Mouse (Mus musculus): ENCODE measurements around the gene Olfr801. TPM values are rescaled to one million over a fixed set of nuclear protein-coding genes. Genes with fewer than 3 reads are reported as not detected.

Olfr801 gene
- total and polyA plus RNA-seq, 3 experiments = not detected

DNA sequence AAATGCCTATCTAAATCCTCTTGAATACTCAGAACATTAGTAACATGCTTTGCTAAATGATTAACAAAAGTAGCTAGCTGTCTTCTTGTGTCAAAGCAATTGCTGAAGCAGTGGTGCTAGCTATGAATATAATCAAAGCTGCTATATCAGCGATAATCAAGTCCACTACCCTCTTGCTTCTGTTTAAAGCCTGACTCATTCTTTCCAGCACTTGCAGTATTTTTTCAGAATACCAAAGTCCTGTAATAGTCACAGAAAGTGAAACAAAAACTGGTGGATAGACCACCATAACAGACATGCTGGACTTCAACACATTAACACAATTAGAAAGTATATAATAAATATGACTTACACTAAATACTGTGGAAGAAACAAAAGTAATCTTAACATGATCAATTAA lies 21.9 kb downstream of the Olfr801 start:
- 0 out of 4 replicates have a peak, but pooled peaks cover 0 to 2% of the 10 kb centered on the region in 2 experiments for H3K4me1 ChIP-seq (ENCODE audit: control insufficient read depth in 1 of 2, insufficient read depth in 2 of 2)
- H3K4me2 ChIP-seq (ENCODE audit: insufficient read depth, low read depth, poor library complexity, severe bottlenecking) = no peak overlapping the region
- in situ Hi-C loops (cut with MboI; ENCODE audit: low pct_ligation_motif_present, low pct_unique_long_range_greater_than_20kb, low sequenced_read_pairs) = no loop called here
- dilution Hi-C loops (cut with MboI; ENCODE audit: extremely low pct_ligation_motif_present, extremely low pct_unique_long_range_greater_than_20kb, low sequenced_read_pairs) = no loop called here
- no peak for TF ChIP-seq USF2 (conservative IDR thresholded peaks at IDR 0.05; ENCODE audit: low read depth, low read length)
- TF ChIP-seq TBP (conservative IDR thresholded peaks at IDR 0.05; ENCODE audit: low read depth, low read length) = no peak
- peak; percentile 66; the same call in 1 of the 2 replicates for TF ChIP-seq JUND (conservative IDR thresholded peaks at IDR 0.05; ENCODE audit: low read depth, low read length)
- no peak for TF ChIP-seq CHD2 (IDR thresholded peaks at IDR 0.05; ENCODE audit: low read length)
- peak; percentile 69; the same call in 1 of the 2 replicates for TF ChIP-seq ETS1 (conservative IDR thresholded peaks at IDR 0.05; ENCODE audit: low read depth, low read length)
- no peak for TF ChIP-seq MXI1 (IDR thresholded peaks at IDR 0.05; ENCODE audit: low read depth, low read length)
- no peak for TF ChIP-seq NRF1 (IDR thresholded peaks at IDR 0.05; ENCODE audit: low read depth, low read length)
- TF ChIP-seq BHLHE40 (IDR thresholded peaks at IDR 0.05; ENCODE audit: low read depth, low read length) = no peak
- TF ChIP-seq ZNF384 (IDR thresholded peaks at IDR 0.05; ENCODE audit: low read depth, low read length) = peak; percentile 44
- H3K79me2 ChIP-seq (replicated peaks; ENCODE audit: control insufficient read depth, extremely low read depth, insufficient read depth, poor library complexity, severe bottlenecking) = no peaks in the 10 kb centered on the region
- no peaks in the 10 kb centered on the region for H3K36me3 ChIP-seq (replicated peaks in 1 of 2; ENCODE audit: control insufficient read depth in 1 of 2, insufficient read depth in 1 of 2, low read length in 1 of 2)
- H3K9ac ChIP-seq (ENCODE audit: insufficient read depth, low read depth) = no peak overlapping the region
- H3K27me3 ChIP-seq (replicated peaks) = no peaks in the 10 kb centered on the region
- H3K9me3 ChIP-seq (replicated peaks; ENCODE audit: low read length) = no peaks in the 10 kb centered on the region
- H3K27ac ChIP-seq (ENCODE audit: insufficient read depth, low read depth) = no peak overlapping the region
- DNase-seq (ENCODE audit: extremely low read depth) = peak; percentile 37
- H3K4me3 ChIP-seq (replicated peaks in 1 of 3; ENCODE audit: low read depth in 2 of 3, low read length in 2 of 3, poor library complexity in 1 of 3) = no peak overlapping the region

DNA sequence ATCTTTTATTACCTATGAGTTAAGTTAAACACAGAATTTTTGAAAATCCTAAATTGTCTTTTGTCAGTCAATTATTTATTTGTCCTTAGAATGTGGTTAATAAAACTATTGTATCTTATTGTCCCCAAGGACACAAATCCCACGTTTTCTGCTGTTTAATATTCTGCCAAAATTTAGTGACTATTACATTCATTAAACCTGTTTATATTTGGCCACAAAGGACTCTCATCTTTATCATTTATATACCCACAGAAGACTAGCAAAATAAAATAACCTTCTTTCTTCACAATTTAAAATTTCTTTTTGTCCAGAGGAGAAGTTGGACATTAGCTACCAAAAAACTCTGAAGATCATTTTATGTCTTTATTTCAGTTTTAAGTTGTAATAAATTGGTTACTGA lies 36.5 kb downstream of the Olfr801 start, which contains the start of gene Olfr799:
Gene Olfr799, plus strand, starts transcription at position 301 of the 400 bp plus-strand sequence.
- no peaks in the 10 kb centered on the region for H3K36me3 ChIP-seq (replicated peaks in 1 of 2; ENCODE audit: control insufficient read depth in 1 of 2, insufficient read depth in 1 of 2, low read length in 1 of 2)
- TF ChIP-seq ETS1 (conservative IDR thresholded peaks at IDR 0.05; ENCODE audit: low read depth, low read length) = no peak
- no peak for TF ChIP-seq TCF12 (IDR thresholded peaks at IDR 0.05; ENCODE audit: low read depth, low read length)
- TF ChIP-seq MAZ (IDR thresholded peaks at IDR 0.05; ENCODE audit: low read depth, low read length) = no peak
- no peak for TF ChIP-seq BHLHE40 (IDR thresholded peaks at IDR 0.05; ENCODE audit: low read depth, low read length)
- TF ChIP-seq MAX (IDR thresholded peaks at IDR 0.05; ENCODE audit: low read length) = no peak
- no peak for TF ChIP-seq JUN (IDR thresholded peaks at IDR 0.05; ENCODE audit: insufficient read depth, low read depth, low read length)
- no peak for TF ChIP-seq RAD21 (IDR thresholded peaks at IDR 0.05; ENCODE audit: low read depth, low read length)
- no peak for TF ChIP-seq POLR2A (IDR thresholded peaks at IDR 0.05; ENCODE audit: low read depth, low read length)
- TF ChIP-seq MYC (IDR thresholded peaks at IDR 0.05; ENCODE audit: low read depth, low read length) = no peak
- no peak for TF ChIP-seq HCFC1 (IDR thresholded peaks at IDR 0.05; ENCODE audit: low read depth, low read length)
- no peak for TF ChIP-seq ZNF384 (IDR thresholded peaks at IDR 0.05; ENCODE audit: low read depth, low read length)
- H3K27ac ChIP-seq (ENCODE audit: insufficient read depth, low read depth) = no peak within 1 kb of the TSS
- no peaks in the 10 kb centered on the region for H3K9me3 ChIP-seq (replicated peaks; ENCODE audit: low read length)
- no peak within 1 kb of the TSS for H3K4me2 ChIP-seq (ENCODE audit: insufficient read depth, low read depth, poor library complexity, severe bottlenecking)
- no peak within 1 kb of the TSS for H3K9ac ChIP-seq (ENCODE audit: insufficient read depth, low read depth)
- no peaks in the 10 kb centered on the region for H3K27me3 ChIP-seq (replicated peaks)
- no peak for DNase-seq (ENCODE audit: extremely low read depth)
- no peaks in the 10 kb centered on the region for H3K4me1 ChIP-seq (ENCODE audit: control insufficient read depth in 1 of 2, insufficient read depth in 2 of 2)
- dilution Hi-C loops (cut with MboI; ENCODE audit: extremely low pct_ligation_motif_present, extremely low pct_unique_long_range_greater_than_20kb, low sequenced_read_pairs) = no loop called here
- no peaks in the 10 kb centered on the region for H3K79me2 ChIP-seq (replicated peaks; ENCODE audit: control insufficient read depth, extremely low read depth, insufficient read depth, poor library complexity, severe bottlenecking)
- in situ Hi-C loops (cut with MboI; ENCODE audit: low pct_ligation_motif_present, low pct_unique_long_range_greater_than_20kb, low sequenced_read_pairs) = no loop called here
- H3K4me3 ChIP-seq (replicated peaks in 1 of 3; ENCODE audit: low read depth in 2 of 3, low read length in 2 of 3, poor library complexity in 1 of 3) = no peak within 1 kb of the TSS

Measured in CH12.LX (cell line).